In genomic region chr6:88200693-88201609, GRCm38 (mm10) we compare ENCODE assay signal across 11 mouse cellular contexts. TPM values are rescaled to one million over a fixed set of nuclear protein-coding genes. Genes with fewer than 3 reads are reported as not detected.
DNase-seq lines count a peak whose midpoint lies in the region; ATAC-seq lines count a peak whose summit lies in the region.
"Had no signal": no experiment of that assay in that cellular context is flagged by ENCODE, and none has a peak within 500 bp of the region (broad histone marks: within the 10 kb centered on the region; RNA-seq: fewer than 3 reads in every experiment).

No protein-coding gene starts in this region.

- peak; percentile 81 for DNase-seq in heart, adult 11 months
- no peak for DNase-seq in heart, postnatal 25 days (ENCODE audit: low spot score)
- peak; percentile 21 for DNase-seq in urinary bladder, adult 2 months (ENCODE audit: low spot score)
- no peak for DNase-seq in urinary bladder, postnatal 10 days (ENCODE audit: low spot score)
- peak; percentile 24 to 25 for DNase-seq in kidney, postnatal 4 days
- no peak for DNase-seq in left cerebral cortex, adult 18-20 months (ENCODE audit: low spot score in 2 of 2)
- DNase-seq: right cerebral cortex, postnatal 14 days had no signal

- intact Hi-C loops in heart, postnatal 25 days (cut with DNase I): no loop called here

- no peak for ATAC-seq in megakaryocyte progenitor cell, adult 5-6 weeks (replicated peaks; ENCODE audit: poor library complexity)
- ATAC-seq in erythroblast, adult 5-6 weeks (replicated peaks; ENCODE audit: low FRiP score, poor library complexity, severe bottlenecking): no peak

RNA-seq across cellular contexts. Expression of gene Gata2, which starts 7.3 kb away (rescaled TPM):
- 10 to 100 TPM; 17.0 to 19.8 TPM for total RNA-seq in heart, postnatal 25 days (2021)
- polyA plus RNA-seq in urinary bladder, adult 2 months (2012; rRNA removed): 41.4 and 55.5 TPM in 2 replicates
- total RNA-seq in megakaryocyte progenitor cell, adult 5-6 weeks (2015): 11.2 and 19.8 TPM in 2 replicates
- 6.0 and 10.1 TPM in 2 replicates for total RNA-seq in megakaryocyte progenitor cell, adult 5-6 weeks (2017)
- 3.8 and 9.4 TPM in 2 replicates for total RNA-seq in erythroblast, adult 5-6 weeks (2015; ENCODE audit: low replicate concordance)
- 4.4 and 7.9 TPM in 2 replicates for total RNA-seq in erythroblast, adult 5-6 weeks (2017; ENCODE audit: low replicate concordance)
- 1 to 10 TPM; 6.1 to 6.8 TPM for total RNA-seq in left cerebral cortex, adult 18-20 months (2021)
- total RNA-seq: CH12.LX had no signal

RNA-seq across cellular contexts. Expression of gene Dnajb8, which starts 21.1 kb away (rescaled TPM):
- not detected for total RNA-seq in heart, postnatal 25 days (2021)
- polyA plus RNA-seq in urinary bladder, adult 2 months (2012; rRNA removed): not detected in 2 replicates
- not detected in 2 replicates for total RNA-seq in megakaryocyte progenitor cell, adult 5-6 weeks (2015)
- not detected in 2 replicates for total RNA-seq in megakaryocyte progenitor cell, adult 5-6 weeks (2017)
- total RNA-seq in erythroblast, adult 5-6 weeks (2015; ENCODE audit: low replicate concordance): not detected in 2 replicates
- total RNA-seq in erythroblast, adult 5-6 weeks (2017; ENCODE audit: low replicate concordance): not detected in 2 replicates
- total RNA-seq in left cerebral cortex, adult 18-20 months (2021): not detected
- total RNA-seq: CH12.LX had no signal
- polyA plus RNA-seq: limb, embryonic 14.5 days had no signal

Comparison
In these comparisons a context has a peak if more than half of its experiments do, and no peak if none do; other contexts are left out.
1. DNase-seq: peak in heart, adult 11 months (single experiment), urinary bladder, adult 2 months (single experiment) and kidney, postnatal 4 days (2 of 2); none in heart, postnatal 25 days (single experiment), urinary bladder, postnatal 10 days (single experiment) and left cerebral cortex, adult 18-20 months (0 of 2).